Mouse (Mus musculus) embryonic facial prominence, embryonic 11.5 days (tissue): ENCODE measurements around the gene Gtf3c1. TPM values are rescaled to one million over a fixed set of nuclear protein-coding genes. Genes with fewer than 3 reads are reported as not detected.

Source experiments
- ATAC-seq: fragments of 200-750 bp; cut with Nextera tagmentation; replicated peaks from 2 replicates; pipeline ENCODE4 v1.8.0; 2017; ENCODE audit warnings: low read depth; ENCODE audit not compliant: insufficient number of reproducible peaks, low FRiP score, low TSS enrichment
- DNase-seq: peaks from one replicate; pipeline ENCODE4 v3.0.0-alpha.2; 2015; ENCODE audit warnings: low spot score
- H3K27ac ChIP-seq: fragments of 300-500 bp; sonication (generic); replicated peaks from 2 replicates; pipeline ENCODE4 v1.5.1; 2014; ENCODE audit warnings: mild to moderate bottlenecking, low read depth, low read length, control low read depth
- H3K27me3 ChIP-seq: fragments of 300-500 bp; sonication (generic); 2 replicates; pipeline ENCODE4 v1.6.1; 2014; ENCODE audit warnings: mild to moderate bottlenecking, low read length, moderate library complexity, mixed read lengths; ENCODE audit not compliant: control insufficient read depth, insufficient read depth
- H3K36me3 ChIP-seq: fragments of 300-500 bp; sonication (generic); replicated peaks from 2 replicates; pipeline ENCODE4 v1.6.1; 2014; ENCODE audit warnings: low read depth, mild to moderate bottlenecking, low read length, moderate library complexity, mixed read lengths; ENCODE audit not compliant: control insufficient read depth, insufficient read depth
- H3K4me1 ChIP-seq: fragments of 300-500 bp; sonication (generic); 2 replicates; pipeline ENCODE4 v1.6.1; 2014; ENCODE audit warnings: low read length, mixed read lengths; ENCODE audit not compliant: control insufficient read depth, insufficient read depth
- H3K4me2 ChIP-seq: fragments of 300-500 bp; sonication (generic); 2 replicates; pipeline ENCODE4 v1.6.1; 2014; ENCODE audit warnings: low read depth, mild to moderate bottlenecking, control low read depth, low read length, moderate library complexity
- H3K4me3 ChIP-seq: fragments of 300-500 bp; sonication (generic); 2 replicates; pipeline ENCODE4 v1.5.1; 2014; ENCODE audit warnings: low read depth, low read length, control low read depth
- H3K9ac ChIP-seq: fragments of 300-500 bp; sonication (generic); replicated peaks from 2 replicates; pipeline ENCODE4 v1.6.1; 2014; ENCODE audit warnings: mild to moderate bottlenecking, control low read depth, low read length
- H3K9me3 ChIP-seq: fragments of 300-500 bp; sonication (generic); replicated peaks from 2 replicates; pipeline ENCODE4 v1.6.1; 2016; ENCODE audit warnings: mild to moderate bottlenecking, low read length, inconsistent platforms, mixed read lengths; ENCODE audit not compliant: control insufficient read depth
- WGBS: fragments of 180-500 bp; shearing (Covaris S2); extraction: QIAGEN DNeasy Blood & Tissue Kit; methylation state at CpG from one replicate; pipeline ENCODE4 v1.1.7; 2014; 5-methylcytosine and 5-hydroxymethylcytosine counted together
- polyA plus RNA-seq: library from polyadenylated mRNA; unstranded; fragments of >200 nt; fragmentation: Nextera tagmentation; extraction: Ambion mirVana; gene quantifications from 2 replicates; pipeline ENCODE4 v1.2.1, GENCODE M21; 2014

Gtf3c1 gene
- polyA plus RNA-seq, 1 experiment from 2014 or later = 29.8 TPM

GRCm38 (mm10) chr7:125630317-125630716 is 77.3 kb downstream of the Gtf3c1 start:
- Histone ChIP-seq H3K9ac (no peak overlapping the region), H3K4me3 (no peak overlapping the region), H3K4me1 (no peaks in the 10 kb centered on the region), H3K36me3 (no peaks in the 10 kb centered on the region), H3K4me2 (no peak overlapping the region), H3K27me3 (no peaks in the 10 kb centered on the region), H3K9me3 (no peaks in the 10 kb centered on the region), H3K27ac (no peak overlapping the region)
- DNase-seq (no peak), ATAC-seq (no peak)
- 57% methylated on average over 4 of the region's 4 CpGs for WGBS

DNA sequence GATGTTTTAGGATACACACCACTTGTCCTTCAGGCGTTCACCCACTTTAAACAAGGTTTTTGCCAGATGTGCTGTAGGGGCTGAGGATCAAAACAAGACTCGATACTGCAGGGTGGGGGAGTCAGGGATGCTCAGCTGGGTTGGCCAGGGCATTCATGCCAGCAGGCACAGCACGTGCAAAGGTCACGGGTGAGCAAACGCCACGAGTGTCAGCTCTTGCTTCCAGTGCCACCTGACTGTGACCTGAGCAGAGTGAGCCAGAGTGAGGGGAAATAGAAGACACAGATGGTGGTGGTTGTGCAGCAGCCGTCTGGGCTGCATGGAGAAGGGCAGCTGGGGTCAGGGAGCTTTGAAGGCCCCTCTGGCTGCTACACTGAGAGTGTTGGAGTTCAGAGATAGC is 81.8 kb downstream of the Gtf3c1 start:
- Histone ChIP-seq H3K36me3 (no peaks in the 10 kb centered on the region), H3K4me1 (no peaks in the 10 kb centered on the region), H3K9ac (no peak overlapping the region), H3K4me3 (no peak overlapping the region), H3K4me2 (no peak overlapping the region), H3K27me3 (no peaks in the 10 kb centered on the region), H3K9me3 (no peaks in the 10 kb centered on the region), H3K27ac (no peak overlapping the region)
- 50% methylated on average over 7 of the region's 7 CpGs for WGBS
- no peak for DNase-seq
- no peak for ATAC-seq

DNA sequence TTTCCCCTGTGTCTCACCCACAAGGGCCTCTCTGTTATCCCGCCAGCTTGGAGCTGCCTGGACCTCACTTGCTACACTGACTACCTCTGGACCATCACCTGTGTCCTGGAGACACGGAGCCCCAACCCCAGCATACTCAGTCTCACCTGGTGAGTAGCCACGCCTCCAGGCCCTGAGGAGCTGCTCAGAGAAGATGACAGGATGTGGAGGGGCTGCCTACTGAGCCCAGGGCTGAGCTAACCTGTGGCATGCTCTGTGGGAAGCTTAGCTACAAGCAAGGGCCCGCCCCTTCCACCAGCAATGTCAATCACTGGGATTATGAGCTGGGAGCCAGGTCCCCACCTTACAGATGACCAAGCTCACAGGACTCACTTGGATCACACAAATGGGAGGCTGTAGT is 82.4 kb downstream of the Gtf3c1 start:
- Histone ChIP-seq H3K4me3 (no peak overlapping the region), H3K27ac (no peak overlapping the region), H3K4me2 (no peak overlapping the region), H3K27me3 (no peaks in the 10 kb centered on the region), H3K9me3 (no peaks in the 10 kb centered on the region), H3K4me1 (no peaks in the 10 kb centered on the region), H3K36me3 (no peaks in the 10 kb centered on the region), H3K9ac (no peak overlapping the region)
- ATAC-seq (no peak), DNase-seq (no peak)
- 60% methylated on average over 4 of the region's 4 CpGs for WGBS

DNA sequence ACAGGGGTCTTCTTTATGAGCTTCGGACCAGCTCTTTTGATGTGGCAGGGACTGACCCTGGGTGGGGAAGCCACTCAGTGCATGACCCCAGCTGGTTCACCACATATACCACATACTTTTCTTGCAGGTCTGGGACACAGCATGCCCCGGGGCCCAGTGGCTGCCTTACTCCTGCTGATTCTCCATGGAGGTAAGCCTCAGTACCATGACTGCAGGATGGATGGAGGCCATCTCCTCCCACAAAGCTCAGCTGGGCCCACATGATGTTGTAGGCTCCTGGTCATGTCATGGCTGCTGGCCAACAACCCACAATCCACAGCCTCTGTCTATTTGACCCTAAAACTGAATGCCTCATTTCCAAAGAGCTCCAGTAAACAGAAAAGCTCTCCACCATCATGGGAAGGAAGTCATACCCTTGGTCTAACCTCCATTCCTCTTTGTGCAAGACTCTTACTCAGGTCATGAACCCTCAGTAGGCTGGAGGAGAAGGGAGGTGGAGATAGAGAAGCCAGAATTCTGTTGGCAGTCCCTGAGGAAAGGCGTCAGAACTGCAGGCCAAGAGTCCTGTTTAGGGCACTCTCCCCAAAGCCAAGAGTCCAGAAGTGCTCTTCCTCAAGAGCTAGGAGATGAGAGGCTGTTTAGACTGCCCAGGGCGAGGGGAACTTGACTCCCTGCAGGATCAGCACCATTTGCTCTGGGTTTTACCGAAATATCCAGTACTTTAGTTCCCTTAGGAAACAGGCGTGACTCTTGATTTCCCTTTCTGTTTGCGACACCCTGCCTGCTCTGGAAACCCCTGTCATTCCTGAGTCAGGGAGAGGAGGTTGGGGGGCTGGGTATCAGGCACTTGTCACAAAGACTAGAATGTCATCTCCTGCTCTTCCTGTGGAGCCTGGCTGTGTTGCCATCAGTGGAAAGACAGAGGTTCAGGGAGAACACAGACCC is 84.6 kb downstream of the Gtf3c1 start:
- Histone ChIP-seq H3K27me3 (no peaks in the 10 kb centered on the region), H3K27ac (no peak overlapping the region), H3K9ac (no peak overlapping the region), H3K4me2 (no peak overlapping the region), H3K4me3 (no peak overlapping the region), H3K36me3 (no peaks in the 10 kb centered on the region), H3K9me3 (no peaks in the 10 kb centered on the region), H3K4me1 (no peaks in the 10 kb centered on the region)
- no peak for ATAC-seq
- WGBS = 72% methylated on average over 7 of the region's 7 CpGs
- DNase-seq = no peak

- Histone ChIP-seq H3K9ac (no peak overlapping the region), H3K9me3 (no peaks in the 10 kb centered on the region), H3K36me3 (no peaks in the 10 kb centered on the region), H3K4me3 (no peak overlapping the region), H3K4me1 (no peaks in the 10 kb centered on the region), H3K4me2 (no peak overlapping the region), H3K27me3 (no peaks in the 10 kb centered on the region), H3K27ac (no peak overlapping the region)
- no peak for ATAC-seq
- WGBS = 74% methylated on average over 4 of the region's 4 CpGs
- DNase-seq = no peak
These were observed 87.5 kb downstream of the Gtf3c1 start for GRCm38 (mm10) chr7:125620077-125620476.

DNA sequence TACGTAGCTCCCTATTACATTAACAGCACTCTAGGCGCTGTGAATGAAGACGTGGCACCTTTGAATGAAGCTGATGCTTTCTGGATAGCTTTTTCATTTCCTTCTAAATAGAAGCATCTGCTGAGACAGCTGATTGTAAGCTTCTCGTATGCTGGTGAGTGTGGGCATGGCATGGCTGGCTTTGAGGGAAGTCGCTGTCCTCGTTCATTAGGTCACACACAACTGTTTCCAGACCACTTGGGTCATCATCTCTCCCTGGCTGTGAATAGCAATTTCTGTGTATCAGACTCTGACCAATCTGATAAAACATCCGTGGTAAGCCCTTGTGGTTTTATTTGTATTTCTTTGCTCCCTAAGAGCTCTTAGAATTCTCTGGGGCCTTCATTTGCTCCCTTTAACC is 89.6 kb downstream of the Gtf3c1 start:
- Histone ChIP-seq H3K4me3 (no peak overlapping the region), H3K27ac (no peak overlapping the region), H3K9me3 (no peaks in the 10 kb centered on the region), H3K4me2 (no peak overlapping the region), H3K36me3 (no peaks in the 10 kb centered on the region), H3K27me3 (no peaks in the 10 kb centered on the region), H3K9ac (no peak overlapping the region), H3K4me1 (no peaks in the 10 kb centered on the region)
- DNase-seq (no peak), ATAC-seq (no peak)
- WGBS = 68% methylated on average over 7 of the region's 7 CpGs

GRCm38 (mm10) chr7:125615453-125615852 is 92.1 kb downstream of the Gtf3c1 start:
- DNase-seq = no peak
- Histone ChIP-seq H3K4me1 (no peaks in the 10 kb centered on the region), H3K36me3 (no peaks in the 10 kb centered on the region), H3K27me3 (no peaks in the 10 kb centered on the region), H3K4me2 (no peak overlapping the region), H3K27ac (no peak overlapping the region), H3K9me3 (no peaks in the 10 kb centered on the region), H3K9ac (no peak overlapping the region), H3K4me3 (no peak overlapping the region)
- 90% methylated on average over 7 of the region's 7 CpGs for WGBS
- ATAC-seq = no peak

GRCm38 (mm10) chr7:125613579-125613978 is 94.0 kb downstream of the Gtf3c1 start:
- ATAC-seq = no peak

More at GRCm38 (mm10) chr7:125613579-125613978, 94.0 kb downstream of the Gtf3c1 start:
- Histone ChIP-seq H3K27me3 (no peaks in the 10 kb centered on the region), H3K4me2 (no peak overlapping the region), H3K27ac (no peak overlapping the region), H3K9ac (no peak overlapping the region), H3K9me3 (no peaks in the 10 kb centered on the region), H3K4me1 (no peaks in the 10 kb centered on the region), H3K4me3 (no peak overlapping the region), H3K36me3 (no peaks in the 10 kb centered on the region)
- 77% methylated on average over 5 of the region's 5 CpGs for WGBS
- no peak for DNase-seq
